Mouse (Mus musculus) natural killer cell, adult 2 months (primary cell): ENCODE measurements around the gene Tecpr2.
A peak's percentile ranks its signal among the peaks of the same experiment; 100 is the strongest.

Experiments
- DNase-seq, 2 experiments: peaks; one replicate each; pipeline ENCODE4 v3.0.0; 2022; ENCODE audit warnings: low spot score in 2 of 2

The Tecpr2 gene

DNA sequence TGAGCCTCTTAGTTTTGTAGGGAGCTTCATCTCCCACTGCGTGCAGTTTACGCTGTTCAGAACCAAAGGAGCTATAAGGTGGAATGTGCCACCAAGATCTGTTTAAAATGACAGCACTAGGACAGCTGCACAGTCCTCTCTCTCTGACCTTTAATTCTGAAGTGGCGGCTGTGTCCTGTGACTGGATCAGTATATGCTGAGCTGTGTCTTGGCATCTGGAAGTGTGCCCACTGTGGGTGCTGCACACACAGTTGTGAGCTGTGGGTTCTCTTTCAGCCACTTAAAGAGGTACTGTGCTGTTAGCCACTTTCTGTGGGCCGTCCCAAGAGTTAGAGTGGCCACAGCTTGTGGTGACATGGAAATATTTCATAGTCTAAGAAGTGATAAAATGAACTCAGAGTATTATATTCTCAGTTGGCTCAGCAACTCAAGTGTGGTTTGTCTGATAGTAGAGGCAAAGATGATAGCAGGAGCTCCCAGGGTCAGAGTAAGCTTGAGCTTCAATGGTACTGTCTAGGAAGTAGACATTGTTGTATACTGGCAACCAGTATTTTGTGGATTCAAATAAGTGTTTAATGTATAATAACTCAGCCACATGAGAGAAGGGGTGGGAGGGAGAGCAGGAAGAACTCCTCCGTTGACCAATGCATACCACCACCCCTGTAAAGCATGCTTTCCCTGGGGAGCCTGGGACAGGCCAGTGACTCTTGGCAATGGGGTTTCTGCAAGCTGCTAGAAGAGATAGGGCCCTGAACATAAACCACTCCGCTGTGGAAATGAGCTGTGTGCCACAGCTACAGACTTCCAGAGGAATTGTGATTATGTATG is 59.2 kb downstream of the Tecpr2 start:
- DNase-seq, result no peak

DNA sequence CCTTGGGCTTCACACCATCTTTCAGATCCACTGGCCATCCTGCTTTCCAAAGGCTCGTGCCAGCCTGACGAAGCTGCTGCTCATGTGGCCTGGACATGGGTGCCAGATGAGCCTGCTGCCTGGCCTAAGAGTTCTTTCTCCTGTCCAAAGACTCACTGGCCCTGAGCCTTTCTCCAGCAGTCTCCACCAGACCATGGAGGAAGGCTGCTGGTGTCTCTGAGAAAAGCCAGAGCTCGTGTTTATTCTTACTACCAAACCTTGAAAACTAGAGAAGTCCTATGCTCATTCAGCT is 59.8 kb downstream of the Tecpr2 start:
- no peak for DNase-seq

DNA sequence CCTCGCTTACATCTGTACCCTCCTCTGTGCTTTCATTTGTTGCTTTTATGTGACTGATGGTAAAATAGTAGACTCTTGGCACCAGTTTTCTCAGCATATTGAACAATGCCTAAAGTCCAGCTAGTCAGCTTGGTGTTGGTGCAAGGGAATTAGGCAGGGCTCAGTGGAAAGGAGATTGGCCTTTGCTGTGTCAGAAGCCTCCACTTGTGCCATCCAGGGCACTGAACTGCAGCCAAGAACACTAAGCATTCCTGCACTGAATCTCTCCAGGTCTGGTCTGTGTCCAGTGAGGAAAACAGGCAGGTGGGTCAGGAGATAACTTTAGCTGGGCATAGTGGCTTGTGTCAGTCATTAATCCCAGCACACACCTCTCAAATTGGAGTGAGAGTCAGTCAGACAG is 60.3 kb downstream of the Tecpr2 start:
- no peak for DNase-seq

DNA sequence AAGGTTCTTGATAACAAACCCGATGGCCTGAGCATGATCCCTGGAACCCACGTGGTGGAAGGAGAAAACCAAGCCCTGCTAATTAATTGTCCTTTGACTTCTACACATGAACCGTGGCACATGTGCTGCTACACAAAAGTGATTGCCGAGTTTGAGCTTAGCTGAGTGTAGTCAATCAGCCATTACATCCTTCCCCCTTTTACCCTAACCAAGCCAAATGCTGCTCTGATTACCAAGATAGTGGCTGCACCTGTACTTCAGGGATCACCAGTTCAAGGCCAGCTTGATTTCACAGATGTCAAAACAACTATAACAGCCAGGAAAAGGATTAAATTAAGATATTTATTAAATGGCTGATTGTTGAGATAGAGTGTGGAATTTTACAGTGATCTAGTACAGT is 61.1 kb downstream of the Tecpr2 start:
- peak in 1 of 2 experiments; percentile 31 for DNase-seq

DNA sequence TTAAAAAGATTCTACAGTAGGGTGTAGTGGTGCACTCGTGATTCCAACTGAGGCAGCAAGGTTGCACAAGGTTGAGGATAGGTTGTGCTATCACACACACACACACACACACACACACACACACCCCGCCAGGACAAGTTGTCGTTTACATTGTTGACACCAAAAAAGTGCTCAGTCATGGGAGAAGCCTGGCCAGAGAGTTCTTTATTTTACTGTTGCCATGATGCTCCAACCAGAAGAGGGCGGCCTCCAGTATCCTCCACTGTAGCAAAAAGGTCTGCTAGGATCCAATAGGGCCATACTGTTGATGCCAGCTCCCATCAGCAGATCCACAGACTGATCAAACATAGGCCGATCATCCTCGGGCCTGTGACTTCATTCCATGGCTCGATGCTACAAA is 62.2 kb downstream of the Tecpr2 start:
- no peak for DNase-seq

DNA sequence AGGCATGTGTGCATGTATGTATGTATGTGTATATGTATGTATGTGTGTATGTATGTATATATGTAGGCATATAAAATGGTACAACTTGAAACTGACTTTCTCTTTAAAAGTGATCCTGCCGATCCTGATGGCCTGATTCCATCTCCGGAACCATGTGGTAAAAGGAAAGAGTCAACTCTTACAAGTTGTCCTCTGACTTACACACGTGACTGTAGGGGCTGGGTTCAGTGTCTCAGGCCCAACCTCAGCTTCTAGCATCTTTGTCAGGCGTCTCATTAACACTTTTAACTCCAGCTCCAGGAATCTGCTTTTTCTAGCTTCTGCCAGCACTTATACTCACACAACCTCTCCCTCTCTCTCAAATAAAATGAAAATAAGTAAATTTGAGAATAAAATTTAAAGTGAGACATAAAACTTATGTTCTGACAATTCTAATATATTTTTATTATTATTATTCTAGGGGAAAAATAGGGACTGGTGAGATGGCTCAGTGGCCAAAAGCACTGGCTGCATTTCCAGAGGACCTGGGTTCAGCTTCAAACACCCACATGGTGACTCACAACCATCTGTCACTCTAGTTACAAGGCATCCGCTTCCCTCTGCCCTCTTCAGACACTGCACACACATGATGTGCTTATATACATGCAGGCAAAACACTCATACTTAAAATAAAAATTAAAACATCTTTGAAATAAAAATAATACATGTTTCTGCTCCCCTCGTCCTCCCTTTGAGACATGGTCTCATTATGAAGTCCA is 63.7 kb downstream of the Tecpr2 start:
- no peak for DNase-seq

DNA sequence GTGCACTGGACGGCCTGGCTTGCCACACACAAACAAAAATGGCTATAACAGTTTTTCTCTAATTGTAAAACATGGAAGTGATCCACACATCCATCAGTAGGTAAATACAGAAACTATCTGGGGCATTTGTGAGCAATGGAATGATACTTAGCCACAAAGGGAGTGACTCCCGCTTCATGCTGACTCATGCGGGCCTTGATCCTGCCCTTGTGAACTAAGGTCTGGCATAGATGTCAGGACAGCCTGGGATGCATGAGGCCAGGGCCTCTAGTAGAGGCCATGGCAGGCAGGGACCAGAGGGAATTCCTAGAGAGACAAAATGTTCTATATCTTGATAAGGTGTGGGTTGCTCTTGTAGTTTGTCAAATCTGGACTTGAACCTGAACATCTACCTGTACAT is 64.4 kb downstream of the Tecpr2 start:
- no peak for DNase-seq

DNA sequence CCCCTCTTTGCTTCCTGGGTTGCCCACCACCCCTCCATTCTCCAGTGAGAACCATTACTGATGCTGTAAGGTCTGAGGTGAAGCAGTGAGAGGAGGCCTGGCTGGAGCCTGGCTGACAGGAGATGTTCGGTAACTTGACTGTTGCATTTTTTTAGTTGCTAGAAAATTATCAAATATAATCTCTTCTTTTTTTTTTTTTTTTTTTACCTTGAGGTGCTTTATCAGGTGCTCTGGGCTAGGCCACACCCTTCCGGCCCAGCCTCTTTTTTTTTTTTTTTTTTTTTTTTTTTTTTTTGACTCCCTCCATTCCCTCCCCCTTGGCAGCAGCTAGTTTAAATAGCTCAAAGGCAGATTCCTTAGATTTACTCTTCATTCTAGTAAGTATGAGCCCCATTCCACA is 64.8 kb downstream of the Tecpr2 start:
- DNase-seq, result no peak

DNA sequence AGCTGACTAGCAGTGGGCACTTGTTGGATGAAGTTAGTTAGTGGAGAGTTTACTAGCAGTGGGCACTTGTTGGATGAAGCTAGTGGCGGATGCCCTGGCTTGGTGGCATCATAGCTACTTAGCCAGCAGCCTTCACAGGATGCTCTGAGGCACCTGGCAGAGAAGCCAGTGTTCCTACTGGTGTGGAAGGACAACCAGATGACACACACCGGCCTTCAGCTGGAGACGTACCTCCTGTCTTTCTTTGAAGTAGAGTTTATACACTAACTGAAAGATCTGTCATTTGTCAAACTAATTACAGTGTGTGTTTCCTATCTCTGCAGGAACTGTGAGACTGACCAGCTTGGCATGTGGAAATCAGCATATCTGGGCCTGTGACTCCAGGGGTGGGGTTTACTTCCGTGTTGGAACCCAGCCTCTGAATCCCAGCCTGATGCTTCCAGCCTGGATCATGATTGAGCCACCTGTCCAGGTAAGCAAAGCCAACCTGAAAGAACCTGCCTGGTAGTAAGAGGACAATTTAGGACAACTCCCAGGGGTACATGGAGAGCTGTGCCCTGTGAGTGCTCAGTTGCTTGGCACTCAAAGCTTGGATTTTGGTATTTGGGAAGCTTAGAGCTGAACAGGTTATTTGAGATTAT is 65.4 kb downstream of the Tecpr2 start:
- DNase-seq, result no peak

DNA sequence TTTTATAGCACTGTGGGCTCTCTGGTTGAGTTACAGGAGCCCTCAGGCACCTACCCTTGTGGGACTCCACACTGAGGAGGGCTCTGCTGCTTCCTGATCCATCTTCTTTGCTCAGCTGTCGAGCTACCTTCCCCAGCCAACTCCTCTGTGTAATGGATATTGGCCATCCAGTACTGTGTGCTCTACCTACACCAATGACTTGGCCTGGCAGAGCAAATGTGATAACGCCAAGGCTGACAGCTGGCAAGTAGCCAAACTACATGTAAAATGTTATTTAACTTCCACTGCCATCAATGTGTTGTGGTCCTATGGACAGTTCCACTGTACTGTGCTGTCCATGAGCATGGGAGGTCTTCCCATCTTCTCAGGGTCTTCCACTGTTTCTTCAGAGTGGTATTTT is 72.9 kb downstream of the Tecpr2 start:
- no peak for DNase-seq

DNA sequence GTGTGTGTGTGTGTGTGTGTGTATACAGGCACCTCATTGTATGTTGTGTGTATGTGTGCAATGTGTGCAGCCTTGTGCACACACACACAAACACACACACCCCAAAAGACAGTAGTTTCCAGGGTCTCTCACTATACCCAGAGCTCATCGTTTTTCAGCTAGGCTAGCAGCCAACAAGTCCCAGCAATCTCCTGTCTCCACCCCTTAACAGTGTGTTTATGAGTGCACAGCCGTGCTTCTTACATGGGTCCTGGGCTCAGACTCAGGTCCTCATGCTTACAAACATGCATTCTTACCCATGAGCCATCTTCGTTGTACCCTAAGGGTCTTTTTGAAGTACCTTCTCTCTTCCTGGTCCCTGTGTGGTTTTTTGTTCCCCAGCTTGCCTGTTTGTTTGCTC is 76.4 kb downstream of the Tecpr2 start:
- no peak for DNase-seq

DNA sequence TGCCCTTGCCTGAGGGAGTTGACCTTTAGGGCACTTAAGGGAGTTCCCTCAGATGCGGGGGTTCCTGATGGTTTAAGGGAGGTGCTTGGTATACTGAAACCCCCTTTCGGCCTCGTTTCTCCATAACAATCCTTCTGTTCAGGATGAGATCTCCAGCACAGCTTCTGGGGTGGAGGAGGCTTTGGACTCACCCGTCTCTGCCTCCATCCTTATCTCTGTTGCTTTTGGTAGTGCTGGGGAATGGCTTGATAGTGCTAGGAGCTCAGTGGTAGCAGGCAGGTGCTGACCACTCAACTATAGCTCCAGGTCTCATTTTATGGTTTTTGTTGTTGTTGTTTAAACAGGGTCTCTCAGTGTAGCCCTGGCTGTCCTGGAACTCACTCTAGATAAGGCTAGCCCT is 77.0 kb downstream of the Tecpr2 start:
- no peak for DNase-seq

DNA sequence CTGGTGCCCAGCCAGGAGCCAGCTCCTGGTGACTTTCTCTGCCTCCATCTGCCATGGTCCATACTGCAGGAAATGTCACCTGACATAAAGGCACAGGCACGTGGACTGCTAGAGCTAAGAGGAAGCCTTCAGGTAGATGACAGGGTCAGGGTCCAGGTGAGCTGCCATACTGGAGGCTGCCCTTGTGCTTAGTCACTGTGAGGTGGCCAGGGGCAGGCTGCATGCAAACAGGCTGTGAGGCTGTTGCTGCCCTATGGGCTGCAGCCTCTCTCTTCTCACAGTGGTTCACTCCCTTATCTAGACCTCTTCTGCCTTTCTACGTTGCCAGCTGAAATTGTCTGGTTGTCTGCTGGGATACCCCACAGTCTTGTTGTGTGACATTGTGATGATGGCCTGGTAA is 78.1 kb downstream of the Tecpr2 start:
- DNase-seq, result no peak

DNA sequence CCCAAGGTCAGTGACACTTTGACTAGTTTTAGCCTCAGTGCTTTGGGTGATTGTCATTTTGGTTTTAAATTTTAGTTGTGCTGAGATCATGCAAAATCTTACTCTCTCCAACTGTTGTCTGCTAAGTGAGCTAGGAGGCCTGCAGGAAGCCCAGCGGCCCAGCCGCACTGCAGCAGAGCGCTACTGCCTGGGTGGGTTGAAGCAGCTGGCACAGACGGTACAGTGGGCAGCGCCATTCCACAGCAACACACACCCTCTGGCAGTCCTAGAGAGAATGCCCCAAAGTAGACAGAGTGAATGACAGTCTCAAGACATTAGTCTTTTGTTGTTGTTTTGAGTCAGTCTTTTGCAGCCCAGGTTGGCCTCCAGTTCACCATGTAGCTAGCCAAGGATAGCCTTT is 81.3 kb downstream of the Tecpr2 start:
- no peak for DNase-seq

DNA sequence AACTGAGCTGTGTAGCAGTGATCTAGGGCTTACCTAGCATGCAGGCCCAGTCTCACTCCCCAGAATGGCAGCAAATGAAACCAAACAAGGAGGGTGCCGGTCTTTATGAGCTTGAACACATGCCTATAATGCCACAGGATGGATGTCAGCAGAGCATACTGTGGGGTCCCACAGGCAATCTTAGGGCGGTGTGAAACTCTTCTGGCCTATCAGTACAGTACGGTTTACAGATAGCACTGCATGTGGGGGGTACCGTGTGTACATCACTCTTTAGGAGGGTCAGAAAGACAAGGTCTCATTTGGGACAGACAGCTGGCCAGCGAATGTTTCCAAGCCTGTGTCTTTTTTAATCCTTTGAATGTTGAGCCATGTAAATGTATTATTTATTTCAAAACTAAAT is 82.9 kb downstream of the Tecpr2 start:
- no peak for DNase-seq

DNA sequence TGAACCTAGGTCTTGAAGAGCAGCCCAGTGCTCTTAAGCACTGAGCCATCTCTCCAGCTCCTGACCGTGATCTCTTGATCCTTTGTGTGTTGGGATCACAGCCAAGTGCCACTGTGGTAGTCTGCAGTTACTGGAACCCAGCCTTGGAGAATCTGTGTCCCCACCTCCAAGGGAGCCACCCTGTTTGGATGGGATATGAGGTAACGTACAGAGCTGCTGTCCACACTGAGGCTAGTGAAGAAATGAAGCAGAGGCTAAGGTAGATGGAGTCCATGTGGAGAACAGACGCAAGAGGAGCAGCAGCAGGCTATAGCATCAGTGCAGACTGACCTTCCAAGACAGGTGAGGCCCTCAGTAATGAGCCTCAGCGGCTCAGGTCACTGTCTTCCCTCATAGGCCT is 84.8 kb downstream of the Tecpr2 start:
- DNase-seq, result no peak

DNA sequence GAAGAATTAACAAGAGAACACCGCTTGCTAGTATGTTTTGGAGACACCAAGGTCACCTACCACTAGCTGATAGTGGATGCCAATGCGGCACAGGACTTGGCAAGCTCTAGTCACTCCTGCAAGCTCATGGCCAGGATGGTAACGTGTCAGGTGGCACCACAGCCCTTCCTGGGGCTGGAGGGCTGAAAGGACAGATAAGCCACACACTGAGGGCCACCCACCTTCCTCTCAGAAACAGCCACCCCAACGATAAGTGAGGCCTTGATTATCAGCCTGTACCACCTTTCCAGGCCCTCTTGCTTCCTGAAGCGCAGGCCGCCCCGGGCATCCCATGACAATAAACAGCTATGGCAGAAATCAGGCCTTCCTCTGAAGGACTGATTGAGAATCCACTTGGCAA is 85.2 kb downstream of the Tecpr2 start:
- no peak for DNase-seq

DNA sequence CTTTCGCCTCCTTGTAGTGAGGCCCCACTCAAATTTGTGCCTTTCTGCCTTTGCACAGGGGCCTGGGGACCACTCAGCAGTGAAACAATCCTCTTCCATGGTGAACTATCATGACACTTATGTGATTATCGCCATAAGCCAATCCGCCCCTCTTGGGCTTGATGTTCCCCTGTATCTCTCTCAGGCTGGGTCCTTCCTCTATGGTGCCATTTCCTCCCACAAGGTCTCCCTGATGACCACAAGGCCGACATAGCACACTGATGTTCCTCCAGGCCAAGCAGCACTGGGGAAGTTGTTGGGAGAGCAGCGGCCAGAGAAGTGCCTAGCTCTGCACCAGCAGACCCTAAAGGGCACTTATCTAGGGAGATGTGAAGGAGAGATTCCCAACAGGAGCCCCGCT is 85.7 kb downstream of the Tecpr2 start:
- no peak for DNase-seq

DNA sequence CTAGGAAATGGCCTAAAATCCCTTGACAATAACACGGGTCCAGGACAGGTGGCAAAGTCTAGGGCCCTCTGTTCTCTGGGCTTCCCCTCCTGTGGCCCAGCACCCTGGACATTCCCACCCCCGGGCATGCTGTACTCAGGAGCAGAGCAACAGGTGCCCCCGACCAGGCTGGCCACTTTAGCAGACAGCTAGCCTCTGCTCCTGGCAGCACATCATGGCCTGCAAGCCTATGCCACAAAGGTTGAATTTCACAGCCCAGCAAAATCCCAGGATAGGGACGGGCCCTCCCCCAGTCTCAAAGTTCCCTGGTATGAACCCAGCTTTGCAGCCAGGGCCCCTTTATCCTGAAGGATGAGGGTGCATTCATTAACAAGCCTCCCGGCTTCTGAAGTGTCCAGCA is 86.3 kb downstream of the Tecpr2 start:
- no peak for DNase-seq

DNA sequence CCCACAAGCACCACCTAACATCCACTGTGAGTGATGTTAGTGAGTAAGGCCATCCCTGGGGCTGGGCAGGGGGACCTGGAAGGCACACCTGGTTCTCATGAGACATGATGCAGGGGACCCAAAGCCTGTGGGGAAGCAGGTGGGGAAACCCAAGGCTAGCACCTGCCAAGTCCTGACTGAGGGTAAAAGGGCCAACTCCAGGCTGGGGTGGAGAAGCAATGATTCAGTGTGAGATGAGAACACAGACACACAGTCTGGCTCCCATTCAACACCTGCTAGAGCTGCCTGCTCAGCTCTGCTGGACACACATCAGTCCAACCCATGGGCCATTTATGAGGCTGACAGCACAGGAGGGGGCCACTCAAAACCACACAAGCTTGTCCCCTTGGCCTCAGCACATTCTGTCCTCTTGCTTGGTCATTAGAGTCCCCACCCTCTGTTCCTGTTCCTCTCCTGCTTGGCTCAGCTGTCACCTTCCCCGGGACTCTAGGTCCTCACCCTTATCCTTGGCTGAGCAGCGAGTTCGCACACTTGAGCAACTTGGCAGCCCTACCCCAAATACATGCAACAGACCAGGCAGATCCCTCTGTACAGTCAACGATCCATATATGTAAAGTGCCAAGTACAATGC is 86.9 kb downstream of the Tecpr2 start:
- no peak for DNase-seq

DNA sequence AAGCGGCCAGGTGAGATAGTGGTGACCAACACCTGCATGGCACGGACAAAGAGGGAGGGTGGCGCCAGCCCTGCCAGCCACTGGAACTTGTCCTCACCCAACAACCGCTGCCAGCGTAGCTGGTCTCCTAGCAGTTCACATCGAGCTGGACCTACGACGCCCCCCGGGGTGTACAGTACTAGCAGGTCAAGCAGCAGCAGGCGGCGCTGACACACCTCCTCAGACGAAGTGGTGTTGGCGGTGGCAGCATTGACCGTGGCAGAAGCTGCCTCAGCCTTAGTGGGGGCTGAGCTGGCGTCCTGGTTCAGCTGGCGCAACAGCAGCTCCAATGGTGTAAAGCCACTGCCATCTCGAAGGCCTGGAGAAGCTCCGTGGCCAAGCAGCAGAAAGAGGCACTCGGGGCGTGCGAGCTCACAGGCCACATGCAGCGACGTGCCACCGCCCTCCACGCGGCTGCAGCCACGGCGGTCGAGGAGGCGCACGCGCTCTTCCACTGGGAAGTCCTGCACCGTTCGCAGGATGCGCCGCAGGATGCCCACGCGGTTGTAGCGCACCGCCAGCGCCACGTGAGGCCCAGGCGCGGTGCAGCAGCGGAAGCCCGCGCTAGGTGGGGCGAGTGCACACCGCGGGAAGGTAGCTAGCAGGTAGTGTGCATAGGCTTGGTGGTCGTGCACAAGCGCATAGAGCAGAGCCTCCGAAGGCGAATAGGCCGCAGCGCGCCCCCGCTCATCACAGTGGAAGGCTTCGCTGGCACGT is 87.7 kb downstream of the Tecpr2 start:
- DNase-seq, result no peak

DNA sequence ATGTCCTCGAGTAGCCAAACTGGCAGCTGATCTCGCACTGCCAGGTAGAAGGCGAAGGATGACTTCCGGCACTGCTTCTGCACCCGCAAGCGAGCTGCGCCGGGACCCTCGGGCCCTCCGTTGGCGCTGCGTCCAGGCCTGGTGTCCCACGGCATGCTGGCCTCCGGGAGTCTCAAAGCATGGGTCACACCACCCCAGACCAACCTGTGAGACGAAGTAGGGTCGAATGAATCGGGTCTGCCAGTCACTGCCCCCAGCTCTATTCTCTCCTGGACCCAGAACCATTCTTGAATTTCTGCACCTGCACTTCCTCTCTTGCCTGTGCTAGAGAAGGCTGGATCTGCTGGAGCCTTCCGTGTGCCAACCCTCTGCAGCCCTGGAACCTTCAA is 88.3 kb downstream of the Tecpr2 start:
- DNase-seq, result no peak
